Mouse (Mus musculus): ENCODE results near the gene Glt8d1.

The Glt8d1 gene

DNA sequence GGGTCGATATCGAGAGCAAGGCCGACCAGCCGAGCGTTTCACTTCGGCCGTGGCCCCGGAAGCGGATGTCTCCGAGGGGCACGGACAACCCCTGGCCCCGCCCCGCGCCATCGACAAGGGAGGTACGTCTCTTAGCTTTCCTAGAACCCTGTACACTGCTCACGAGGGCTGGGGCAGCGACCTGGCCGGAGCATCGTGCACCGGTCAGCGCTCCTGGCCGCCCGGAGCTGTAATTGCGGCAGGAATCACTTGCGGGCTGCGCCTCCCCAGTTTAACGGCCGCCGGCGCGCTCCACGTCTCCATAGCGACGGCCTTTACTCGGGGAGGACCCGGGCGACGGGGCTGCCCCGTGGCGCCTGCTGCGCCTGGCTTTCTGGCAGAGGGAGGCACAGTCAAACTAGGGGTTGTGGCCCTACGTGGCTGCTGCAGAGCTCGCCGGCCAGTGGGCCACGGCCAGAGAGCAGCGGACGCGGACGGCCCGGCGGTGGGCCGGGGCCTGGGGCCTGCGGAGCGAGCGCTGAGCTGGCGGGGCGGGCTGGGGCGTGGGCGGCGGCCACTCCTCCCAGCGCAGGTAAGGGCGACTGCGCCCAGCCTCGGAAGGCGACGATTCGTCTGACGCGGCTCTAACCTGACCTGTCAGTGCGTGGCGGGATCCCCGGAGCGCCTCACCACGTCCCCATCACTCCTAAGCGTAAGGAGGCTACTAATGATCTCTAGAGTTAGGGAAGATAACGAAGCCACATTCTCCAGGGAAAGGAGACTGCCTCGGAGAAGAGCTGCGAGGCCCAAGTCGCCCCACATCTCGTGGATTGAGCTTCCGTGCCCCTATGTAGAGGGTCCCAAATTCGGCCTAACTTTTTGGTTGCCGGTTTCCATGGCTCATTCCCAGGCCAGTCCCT lies at the start of gene Glt8d1, which contains the start of gene Spcs1:
Gene Glt8d1 (plus strand): TSS at position 94 of the 899 bp plus-strand sequence.
Gene Spcs1 (minus strand): TSS at position 366 of the 899 bp plus-strand sequence.
- DNase-seq = peak; percentile 90

DNA sequence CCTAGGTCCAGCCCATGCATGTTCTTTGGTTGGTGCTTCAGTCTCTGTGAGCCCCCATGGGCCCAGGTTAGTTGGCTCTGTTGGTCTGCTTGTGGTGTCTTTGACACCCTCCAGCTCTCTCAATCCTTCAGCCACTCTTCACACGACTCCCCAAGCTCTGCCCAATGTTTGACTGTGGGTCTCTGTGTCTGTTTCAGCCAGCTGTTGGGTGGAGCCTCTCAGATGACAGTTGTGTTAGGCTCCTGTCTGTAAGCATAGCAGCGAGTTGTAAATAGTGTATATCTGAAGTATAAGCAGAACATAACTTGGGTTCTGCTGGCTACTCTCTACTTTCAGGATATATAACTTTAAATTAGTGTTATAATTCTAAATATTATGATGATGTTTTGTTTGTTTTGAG lies 42.7 kb upstream of the Glt8d1 start:
- DNase-seq = no peak

DNA sequence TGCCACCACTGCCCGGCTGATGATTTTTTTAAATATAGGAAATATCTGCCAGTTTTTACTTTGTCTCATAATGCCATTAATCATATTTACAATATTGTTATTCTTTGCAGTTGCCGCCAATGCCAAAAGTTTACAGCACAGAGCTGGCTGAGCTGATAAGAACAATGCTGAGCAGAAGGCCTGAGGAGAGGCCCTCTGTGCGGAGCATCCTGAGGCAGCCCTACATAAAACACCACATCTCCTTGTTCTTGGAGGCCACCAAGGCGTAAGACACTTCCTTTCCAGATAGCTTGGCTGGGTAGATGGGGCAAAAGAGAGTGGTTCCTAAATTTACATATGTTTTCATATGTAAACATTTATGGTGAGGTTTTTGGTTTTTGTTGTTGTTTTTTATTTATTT lies 42.2 kb upstream of the Glt8d1 start:
- DNase-seq = no peak

DNA sequence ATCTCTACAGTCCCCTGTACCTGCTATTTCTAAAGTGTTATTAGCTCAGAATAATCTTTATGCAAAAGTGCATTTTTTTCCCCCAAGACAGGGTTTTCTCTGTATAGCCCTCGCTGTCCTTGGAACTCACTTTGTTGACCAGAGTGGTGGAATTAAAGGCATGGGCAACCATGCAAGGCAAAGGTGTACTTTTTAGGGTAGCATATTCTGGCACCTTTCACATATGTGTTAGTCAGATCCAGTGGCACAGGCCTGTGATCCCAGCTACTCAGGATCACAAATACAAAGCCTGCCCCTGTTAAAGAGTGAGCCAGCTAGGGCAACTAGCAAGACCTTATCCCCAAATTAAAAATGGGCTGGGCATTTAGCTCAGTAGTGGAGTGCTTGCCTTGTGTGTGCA lies 40.8 kb upstream of the Glt8d1 start:
- no peak for DNase-seq

DNA sequence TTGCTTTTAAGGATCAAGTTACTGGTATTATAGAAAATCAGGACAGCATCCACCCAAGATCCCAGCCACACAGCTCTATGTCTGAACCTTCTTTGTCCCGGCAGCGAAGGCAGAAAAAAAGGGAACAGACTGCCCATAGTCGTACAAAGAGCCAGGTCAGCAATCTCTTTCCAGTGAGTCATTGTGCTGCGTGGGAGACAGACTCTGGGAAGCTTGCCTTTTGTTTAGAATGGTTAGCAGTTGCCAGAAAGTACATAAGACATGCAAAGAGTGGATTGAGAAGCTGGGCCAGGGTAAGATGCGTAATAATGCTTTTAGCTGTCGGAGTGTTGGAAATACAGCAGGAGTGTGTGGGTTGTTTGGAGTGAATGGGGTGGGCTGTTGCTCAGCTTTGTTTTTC lies 27.0 kb upstream of the Glt8d1 start:
- peak; percentile 46 for DNase-seq

DNA sequence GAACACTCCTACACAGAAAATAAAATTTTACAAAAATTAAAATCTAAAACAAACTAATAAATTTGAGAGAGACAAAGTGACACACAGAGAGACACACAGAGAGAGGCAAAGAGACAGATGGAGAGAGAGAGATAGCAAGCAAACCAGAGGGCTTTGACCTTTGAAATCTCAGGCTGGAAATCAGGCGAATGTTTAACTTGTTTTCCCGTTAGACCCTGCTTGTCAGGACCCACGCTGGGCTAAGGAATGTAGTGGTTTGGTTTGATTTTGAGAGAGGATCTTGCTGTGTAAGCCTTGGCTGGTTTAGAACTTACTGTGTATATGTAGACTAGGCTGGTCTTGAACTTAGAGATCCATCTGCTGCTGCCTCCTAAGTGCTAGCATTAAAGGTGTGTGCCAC lies 25.0 kb upstream of the Glt8d1 start:
- no peak for DNase-seq

DNA sequence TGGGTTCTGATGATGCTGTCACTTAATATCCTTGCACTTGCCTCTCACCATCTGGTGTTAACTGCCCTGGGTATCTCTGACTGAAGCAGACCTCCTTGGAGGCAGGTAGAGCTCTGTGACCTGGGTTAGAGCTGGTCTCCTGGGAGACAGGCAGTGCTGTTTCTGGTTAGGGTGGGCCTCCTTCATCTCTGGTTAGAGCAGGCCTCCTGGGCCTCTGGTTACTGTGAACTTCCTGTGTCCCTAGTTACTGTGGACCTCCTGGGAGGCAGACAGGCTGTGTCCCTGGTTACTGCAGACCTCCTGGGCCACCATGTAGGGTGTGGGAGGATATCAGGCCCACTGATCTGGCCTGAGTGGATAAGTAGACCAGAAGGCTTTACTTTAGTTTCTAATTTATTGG lies 4.8 kb upstream of the Glt8d1 start:
- DNase-seq = no peak

DNA sequence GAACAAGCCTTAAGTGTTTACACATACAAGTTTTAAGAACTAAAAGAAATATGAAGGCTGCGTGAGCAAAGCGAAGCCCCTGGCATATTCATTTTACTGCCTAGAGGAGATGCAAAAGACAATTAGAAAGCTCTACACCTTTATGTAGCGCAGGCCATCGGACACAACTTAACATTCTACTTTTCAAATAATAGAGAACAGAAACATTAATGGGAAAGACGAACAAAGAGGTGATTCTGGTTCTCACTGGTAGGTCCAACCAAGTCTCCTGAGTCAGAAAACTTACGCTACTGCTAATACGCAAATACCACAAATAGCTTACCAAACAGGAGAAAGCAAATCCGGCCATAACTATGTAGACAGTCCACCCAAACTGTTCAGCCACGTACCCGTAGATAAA lies 844 bp upstream of the Glt8d1 start:
- no peak for DNase-seq

DNA sequence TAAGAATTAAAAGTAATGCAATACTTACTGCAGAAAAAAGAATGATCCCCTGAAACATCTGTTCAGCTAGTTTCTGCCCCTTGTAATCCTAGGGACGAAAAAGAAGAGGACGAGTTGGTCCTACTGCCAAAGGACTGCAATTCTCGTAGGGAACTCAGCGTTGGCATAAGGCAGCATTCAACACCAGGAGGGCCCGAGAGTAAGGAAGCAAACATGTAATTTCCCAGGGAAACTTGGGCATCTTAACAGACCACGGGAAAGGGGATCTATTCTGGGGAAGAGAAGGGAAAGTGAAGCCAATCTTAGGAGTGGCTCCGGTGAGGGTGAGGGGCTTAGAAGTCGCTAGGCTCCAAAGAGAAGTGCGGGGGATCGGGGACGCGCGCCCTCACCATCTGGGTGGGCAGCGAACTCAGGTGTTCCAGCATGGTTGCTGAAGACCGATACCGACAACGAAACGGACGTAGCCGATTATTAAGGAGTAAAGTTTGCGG lies 339 bp upstream of the Glt8d1 start:
- no peak for DNase-seq

DNA sequence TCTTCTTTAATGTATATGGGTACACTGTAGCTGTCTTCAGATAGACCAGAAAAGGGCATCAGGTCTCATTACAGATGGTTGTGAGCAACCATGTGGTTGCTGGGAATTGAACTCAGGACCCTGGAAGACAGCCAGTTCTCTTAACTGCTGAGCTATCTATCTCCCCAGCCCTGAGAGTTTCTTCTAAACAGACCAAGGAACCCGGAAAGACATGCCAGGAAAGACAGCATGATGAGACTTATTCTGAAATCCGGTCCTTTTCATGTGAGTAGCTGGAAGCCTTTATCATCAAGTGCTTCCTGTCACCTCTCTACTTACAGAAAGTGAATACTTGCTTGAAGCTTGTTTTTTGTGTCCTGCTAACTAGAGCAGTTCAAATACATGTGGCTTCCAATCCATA lies 3.3 kb downstream of the Glt8d1 start:
- no peak for DNase-seq

DNA sequence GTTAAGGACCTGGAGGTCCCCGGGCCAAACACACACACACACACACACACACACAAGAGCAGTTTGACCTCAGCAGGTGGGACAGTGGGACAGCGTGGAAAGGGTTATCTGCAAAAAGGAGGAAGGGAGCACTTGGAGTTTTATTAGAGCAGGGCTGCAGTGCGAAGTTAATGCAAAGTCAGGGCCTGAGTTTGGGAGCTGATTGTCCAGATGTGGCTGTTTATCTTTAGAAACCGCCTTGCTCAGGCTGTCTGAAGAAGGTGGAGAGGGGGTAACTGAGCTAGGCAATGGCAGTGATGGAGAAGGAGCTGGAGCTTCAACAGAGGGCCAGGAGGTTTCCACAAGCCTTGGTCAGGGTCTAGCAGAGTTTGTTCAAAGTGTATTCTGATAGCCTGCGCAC lies 5.6 kb downstream of the Glt8d1 start:
- DNase-seq = no peak

DNA sequence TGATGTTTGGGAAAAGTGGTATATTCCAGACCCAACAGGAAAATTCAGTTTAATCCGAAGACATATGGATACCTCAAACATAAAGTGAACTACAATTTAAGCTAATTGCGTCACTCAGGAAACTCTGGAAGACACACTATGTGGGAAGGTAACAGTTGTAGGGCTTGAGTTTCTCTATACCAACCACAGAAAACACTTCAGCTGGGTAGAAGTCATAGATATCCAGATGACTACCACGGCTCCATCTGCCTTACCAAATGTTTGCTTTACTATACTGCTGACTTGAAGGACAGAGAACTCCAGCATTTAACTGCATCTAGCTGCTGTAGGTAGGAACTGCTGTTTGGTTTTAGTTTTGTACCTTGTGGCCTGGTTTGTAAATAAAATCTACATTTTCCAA lies 10.4 kb downstream of the Glt8d1 start:
- no peak for DNase-seq

DNA sequence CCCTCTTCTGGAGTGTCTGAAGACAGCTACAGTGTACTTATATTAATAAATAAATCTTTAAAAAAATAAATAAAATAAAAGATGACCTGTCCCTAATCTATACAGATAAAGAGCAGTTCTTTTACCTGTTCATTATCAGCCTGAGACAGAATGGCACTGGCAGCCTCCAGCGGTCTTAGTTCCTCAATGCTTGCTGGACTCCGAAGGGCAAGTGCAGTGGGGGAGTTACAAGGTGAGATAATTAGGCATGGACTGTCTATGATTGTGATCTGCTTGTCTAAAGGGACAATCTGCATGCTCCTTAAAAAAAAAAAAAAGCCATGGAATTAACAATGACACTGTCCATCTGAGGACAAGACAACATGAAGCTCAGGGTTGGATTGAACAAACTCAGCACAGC lies 12.7 kb downstream of the Glt8d1 start:
- DNase-seq = no peak

DNA sequence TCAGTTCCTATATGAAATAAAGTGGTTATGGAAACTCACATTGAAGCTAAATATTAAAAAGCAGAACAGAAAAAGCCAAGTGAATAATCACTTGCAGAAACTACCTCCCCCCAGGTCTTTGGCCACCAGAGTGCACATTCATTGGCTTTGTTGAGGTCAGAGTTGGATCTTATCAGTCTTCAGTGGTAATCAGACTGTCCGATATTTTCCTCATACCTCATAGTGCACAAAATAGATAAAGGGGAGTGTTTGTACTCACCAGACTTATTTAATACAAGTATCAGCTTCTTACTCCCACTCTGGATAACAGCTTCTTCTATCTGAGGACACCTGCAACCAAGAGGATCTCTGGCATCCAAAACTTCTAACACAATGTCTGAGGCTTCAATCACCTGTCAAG lies 14.9 kb downstream of the Glt8d1 start:
- DNase-seq = no peak

DNA sequence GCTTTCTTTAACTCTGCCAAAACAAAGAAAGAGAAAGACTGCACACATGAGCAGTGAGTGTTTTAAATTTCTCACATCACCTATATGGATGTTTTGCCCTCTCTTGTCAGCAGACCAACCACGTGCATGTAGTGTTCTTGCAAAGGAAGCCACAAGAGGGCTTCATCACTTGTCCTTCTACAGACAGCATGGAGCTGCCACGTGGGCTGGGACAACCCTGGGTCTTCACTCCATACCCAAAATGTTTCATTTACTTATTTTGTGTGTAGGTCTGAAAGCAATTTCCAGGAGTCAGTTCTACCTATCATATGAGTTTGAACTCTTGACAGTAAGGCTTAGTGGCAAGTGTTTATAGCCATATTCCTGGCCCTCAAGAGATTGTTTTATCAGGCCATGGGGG lies 16.7 kb downstream of the Glt8d1 start:
- DNase-seq = peak; percentile 13

DNA sequence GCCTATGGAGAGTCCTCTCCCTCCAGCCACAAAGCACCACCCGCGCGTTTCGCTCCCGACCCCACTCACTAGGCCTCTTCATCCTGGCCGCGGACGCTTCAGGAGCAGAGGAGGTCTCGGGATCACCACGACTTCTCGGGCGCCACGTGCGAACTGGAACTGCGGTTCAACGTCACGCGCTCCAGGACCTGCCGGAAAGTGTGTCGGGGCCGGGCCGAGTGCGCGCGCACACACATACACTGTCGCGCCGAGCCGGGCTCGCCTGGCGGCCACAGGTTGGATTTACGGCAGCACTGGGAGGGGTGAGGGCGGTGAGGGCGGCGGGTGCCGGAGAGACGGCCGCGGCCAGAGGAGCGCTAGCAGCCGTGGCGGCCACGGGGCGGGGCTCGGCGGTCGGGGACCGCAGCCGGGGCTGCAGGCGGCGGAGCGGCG lies 17.7 kb downstream of the Glt8d1 start, which contains the start of the genes Pbrm1 and Gnl3:
Gene Pbrm1 (plus strand): TSS at position 279 of the 432 bp plus-strand sequence.
Gene Gnl3 (minus strand): TSS at position 293 of the 432 bp plus-strand sequence.
- DNase-seq = peak; percentile 97

DNA sequence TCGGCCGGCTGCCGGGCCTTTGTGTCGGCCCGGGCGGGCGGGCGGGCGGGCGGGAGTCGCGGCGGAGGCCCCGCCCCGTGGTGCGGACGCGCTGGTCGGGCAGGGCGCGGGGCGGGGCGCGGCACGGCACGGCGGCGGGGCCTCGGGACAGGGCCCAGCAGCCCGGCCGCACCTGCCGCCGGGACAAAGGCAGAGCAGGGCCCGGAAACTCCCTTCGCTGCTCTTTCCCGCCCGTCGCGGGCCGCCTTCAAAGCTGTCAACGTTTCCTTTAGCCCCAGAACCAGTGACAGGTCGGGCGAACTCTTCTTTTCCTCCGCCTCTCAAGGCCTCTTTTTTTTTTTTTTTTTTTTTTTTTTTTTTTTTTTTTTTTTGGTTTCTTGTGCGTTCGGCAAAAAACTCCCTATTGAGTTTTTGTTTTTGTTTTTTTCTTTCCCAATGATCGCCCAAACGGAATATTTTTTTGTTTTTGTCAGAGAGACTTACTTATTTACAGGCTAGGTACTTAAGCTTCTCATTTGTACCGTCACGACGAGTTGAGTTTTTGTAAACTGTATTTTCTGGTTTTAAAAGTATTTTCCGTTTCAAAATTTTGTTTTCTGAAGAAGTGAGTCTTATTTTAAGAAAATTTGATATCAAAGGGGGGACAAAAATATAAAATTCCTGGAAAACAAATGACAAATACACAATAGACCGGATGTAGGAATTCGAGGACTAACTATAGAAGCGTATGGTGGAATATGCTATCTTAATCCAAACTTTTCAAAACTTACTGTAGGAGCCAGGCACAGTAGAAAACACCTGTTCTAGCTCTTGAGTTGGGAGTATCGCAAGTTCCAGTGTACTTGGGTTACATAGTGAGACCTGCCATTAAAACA lies 18.4 kb downstream of the Glt8d1 start:
- DNase-seq = peak; percentile 80

DNA sequence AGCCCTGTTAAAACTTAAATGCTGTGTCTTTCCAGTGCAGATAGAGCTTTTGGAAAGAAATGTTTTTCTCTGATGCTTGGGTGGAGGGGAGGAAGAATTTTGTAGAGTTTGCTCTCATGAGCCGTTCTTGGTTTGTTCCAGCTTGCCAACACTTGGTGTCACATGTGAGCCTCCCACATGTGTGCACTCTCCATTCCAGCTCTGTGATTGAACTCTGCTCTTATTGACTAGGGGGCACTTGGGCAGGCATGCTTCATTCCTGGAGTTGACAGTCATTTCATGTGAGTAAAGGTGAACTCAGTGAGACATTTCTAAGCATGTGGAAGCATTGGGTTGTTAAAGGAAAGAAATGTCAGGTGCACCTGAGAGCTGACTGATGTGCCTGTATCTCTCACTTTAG lies 21.4 kb downstream of the Glt8d1 start:
- DNase-seq = no peak

DNA sequence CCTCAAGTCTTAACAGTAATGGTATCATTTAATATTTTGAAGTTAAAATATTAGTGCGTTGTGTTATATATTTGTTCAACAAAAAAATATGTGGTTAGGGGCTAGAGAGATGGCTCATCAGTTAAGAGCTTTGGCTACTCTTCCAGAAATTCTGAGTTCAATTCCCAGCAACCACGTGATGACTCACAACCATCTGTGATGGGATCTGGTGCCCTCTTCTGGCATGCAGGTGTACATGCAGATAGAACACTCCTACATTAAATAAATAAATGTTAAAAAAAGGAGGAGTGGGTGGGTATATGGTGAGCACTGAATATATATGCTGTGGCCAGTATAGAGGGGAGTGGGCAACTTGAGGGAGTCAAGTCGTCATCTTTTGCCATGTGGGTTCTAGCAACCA lies 24.6 kb downstream of the Glt8d1 start:
- no peak for DNase-seq

DNA sequence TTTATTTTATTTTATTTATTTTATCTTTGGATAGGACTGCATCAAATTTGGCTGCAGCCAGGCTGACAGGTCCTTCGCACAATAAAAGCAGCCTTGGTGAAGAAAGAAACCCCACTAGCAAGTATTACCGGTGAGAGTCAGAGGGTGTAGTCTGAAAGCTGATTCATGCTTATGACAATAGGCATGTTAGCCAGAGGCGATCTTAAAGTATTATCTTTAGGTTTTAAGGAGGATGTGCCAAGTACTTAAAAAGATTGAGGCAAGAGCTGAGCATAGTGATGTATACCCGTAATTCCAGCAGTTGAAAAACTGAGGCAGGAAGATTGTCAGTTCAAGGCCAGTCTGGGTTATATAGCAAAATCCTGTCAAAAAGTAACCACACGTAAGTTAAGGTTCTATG lies 44.1 kb downstream of the Glt8d1 start:
- DNase-seq = no peak

DNA sequence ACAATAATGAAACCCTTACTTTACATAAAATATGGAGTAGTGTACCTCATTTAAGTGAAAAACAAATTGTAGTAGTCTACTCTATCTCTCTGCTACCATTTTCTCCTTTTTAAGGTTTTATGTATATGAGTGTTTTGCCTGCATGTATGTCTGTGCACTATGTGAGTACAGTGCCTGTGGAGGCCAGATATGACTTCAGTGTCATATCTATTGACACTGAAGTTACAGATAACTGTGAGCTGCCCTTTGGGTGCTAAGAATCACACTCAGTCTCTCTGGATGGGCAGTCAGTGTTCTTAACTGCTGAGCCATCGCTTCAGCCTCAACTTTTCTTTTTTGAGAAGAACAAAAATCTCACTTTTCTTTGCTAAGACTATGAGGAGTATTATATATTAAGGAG lies 44.6 kb downstream of the Glt8d1 start:
- no peak for DNase-seq
